Mouse (Mus musculus) G1E-ER4 (cell line): ENCODE data around the gene Tmeff1. TPM values are rescaled to one million over a fixed set of nuclear protein-coding genes. Genes with fewer than 3 reads are reported as not detected.

Source experiments
- GATA1 ChIP-seq: IDR thresholded peaks from one replicate; pipeline ENCODE4 v1.8.0; 2012; ENCODE audit warnings: low read length, inconsistent platforms
- polyA plus RNA-seq: library from polyadenylated mRNA; stranded (reverse); fragments of >175 nt; gene quantifications from 2 replicates; pipeline ENCODE4 v1.2.3, GENCODE M21; 2012

The Tmeff1 gene
- polyA plus RNA-seq, 1 experiment, result not detected

DNA sequence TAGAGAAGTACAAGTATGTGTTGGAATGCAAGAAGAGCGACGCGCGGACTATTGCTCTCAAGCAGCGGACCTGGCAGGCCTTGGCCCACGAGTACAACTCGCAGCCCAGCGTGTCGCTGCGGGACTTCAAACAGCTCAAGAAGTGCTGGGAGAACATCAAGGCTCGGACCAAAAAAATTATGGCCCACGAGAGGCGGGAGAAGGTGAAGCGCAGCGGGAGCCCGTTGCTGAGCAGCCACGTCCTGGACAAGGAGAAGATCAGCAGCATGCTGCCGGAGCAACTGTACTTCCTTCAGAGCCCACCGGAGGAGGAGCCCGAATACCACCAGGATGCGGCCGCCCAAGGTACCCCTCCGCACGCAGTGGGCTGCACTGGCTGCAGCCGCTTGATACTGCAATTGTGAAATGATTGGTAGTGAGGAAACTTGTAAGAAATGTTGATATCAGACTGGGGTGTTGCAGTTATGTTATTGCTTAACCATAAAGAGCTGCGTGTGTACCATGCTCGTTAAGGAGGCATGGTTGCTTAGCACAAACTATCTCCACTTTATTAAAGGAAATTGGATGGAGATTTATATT is 32.4 kb upstream of the Tmeff1 start:
- no peak for TF ChIP-seq GATA1

DNA sequence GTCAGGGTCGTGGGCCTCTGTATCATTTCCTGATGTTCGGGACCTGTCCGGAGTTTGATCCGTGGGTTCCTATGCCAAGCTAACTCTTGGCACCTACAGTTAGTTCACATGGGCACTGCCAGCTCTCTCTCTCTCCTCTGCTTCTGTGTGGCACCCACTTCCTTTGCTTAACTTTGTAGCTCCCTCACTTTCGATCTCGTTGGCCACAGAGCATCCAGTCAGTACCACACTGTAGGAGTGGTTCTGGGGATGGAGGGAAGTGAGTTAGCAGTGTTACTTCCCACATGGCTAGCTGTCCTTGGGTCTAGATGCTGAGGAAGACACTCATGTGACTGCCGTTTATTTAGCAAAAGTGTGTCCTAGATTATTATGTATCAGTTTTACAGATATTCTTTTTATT is 30.8 kb upstream of the Tmeff1 start:
- no peak for TF ChIP-seq GATA1

DNA sequence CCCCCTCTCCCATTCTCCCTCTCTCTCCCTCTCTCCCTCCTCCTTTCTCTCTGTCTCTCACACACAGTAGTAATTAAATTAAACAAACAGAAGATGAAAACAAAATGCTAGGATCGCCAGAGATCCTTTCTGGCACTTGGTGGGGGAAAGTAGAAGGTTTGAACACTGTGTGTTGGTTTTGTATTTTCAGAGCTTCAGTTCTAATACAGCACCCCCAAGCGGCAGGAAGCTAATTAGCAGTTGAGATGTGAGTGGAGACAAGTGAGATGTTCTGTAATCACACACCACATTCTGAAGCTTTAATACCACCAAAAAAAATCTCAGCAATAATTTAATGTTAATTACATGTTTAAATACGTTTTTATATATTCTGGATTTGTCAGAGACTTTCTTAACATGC is 29.2 kb upstream of the Tmeff1 start:
- no peak for TF ChIP-seq GATA1

DNA sequence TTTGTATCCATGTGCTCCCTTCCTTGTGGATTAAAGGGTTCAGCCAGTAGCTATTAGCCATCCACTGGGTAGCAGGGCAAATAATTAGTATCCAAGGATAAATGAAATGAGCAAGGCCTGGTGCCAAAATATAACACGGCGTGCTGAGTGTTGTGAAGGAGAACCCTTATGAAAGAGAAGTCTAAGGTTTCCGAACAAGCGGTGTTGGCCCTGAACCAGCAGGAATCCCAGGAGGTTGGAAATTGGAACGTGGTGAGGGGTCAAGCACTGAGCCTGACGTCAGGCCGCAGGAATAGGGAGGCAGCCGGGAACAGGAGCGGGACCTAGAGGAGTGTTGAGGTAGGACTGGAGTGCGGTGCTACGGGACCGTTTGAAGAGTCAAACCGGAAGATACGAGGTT is 25.3 kb upstream of the Tmeff1 start:
- TF ChIP-seq GATA1, result no peak

DNA sequence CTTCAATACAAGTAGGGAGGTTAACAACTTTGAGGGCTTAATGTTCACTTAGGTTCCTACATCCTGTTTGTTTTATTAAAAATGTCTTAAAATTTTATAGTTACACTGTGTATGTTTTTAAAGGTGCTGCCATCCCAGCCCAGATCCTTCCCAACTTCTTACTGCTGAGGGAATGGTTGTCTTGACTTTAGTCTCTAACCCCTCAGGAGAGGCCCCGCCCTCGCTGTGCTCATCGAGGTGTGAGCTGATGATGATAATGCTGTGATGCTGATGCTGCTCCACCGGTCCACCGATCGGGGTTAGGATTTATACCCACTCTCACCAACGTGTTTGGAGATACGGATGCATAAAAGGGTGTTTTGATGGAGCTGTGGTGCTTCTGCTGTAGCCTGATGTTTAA is 23.1 kb upstream of the Tmeff1 start:
- TF ChIP-seq GATA1, result no peak

DNA sequence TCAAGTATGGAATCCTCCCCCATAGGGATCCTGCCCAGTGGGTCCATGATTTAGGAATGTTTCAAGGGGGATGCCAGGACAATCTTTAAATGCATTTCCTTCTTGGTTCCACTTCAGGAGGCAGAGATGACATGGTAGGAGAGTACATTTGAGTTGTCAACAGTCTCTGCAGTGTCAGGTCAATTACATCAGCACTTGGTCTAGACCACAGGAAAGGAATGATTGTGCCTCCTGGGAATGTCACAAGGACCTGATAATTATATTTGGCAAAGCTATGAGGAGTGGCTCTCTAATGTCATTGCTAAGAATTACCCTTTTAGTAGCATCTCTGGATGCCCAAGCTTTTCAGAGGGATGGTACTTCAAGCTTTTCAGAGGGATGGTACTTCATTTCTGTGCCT is 20.0 kb upstream of the Tmeff1 start:
- TF ChIP-seq GATA1, result no peak

DNA sequence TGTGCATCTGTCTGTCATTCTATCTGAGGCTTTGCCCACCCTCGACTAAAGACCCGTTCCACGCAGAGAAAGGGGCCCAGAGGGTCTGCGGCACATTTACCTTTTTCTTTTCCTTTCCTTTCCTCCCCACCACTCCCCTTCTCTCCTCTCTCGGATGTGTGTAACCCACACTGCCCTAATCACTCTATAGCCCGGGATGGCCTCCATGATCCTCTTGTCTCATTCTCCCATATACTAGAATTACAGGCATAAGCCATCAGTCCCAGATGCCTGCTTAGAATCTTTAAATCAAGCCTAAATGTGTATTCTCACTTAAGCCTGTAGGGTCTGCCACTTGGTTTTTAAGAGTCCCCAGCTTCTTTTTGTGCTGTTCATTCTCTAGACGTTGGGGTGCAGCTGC is 8.6 kb upstream of the Tmeff1 start:
- TF ChIP-seq GATA1, result no peak

DNA sequence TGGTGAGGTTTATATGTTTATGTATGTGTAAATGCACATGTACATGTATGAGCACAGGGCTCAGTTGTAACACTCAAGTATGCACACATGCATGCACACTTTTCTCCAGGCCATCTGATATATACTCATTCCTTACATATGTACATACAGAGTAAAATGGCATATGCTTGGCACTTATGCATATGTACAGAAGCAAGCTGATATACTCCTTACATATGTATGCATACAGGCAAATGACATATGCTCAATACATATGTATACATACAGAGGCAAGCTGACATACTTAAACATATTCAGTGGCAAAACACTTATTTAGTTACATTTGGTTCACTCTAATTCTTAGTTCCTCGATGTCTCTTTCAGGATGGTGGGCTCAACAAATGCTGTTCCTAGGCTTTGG is 7.1 kb upstream of the Tmeff1 start:
- no peak for TF ChIP-seq GATA1

DNA sequence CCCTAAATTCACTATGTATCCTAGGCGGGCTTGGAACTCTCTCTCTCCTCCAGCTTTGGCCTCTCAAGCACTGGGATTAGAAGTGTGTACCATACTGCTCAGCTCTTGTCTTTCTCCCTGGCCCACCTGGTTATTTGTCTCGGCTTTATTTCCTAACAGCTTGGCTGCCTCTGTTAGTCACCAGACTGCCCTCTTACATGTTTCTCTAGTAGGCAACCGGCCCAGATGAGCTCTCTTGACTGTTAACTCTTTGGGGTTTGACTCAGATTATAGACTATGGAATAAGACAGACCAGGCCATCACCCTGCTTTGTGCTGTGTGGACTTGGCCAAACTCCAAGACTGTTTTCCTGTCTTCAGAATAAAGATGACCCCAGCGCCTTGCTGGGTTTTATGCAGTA is 6.6 kb upstream of the Tmeff1 start:
- TF ChIP-seq GATA1, result no peak

DNA sequence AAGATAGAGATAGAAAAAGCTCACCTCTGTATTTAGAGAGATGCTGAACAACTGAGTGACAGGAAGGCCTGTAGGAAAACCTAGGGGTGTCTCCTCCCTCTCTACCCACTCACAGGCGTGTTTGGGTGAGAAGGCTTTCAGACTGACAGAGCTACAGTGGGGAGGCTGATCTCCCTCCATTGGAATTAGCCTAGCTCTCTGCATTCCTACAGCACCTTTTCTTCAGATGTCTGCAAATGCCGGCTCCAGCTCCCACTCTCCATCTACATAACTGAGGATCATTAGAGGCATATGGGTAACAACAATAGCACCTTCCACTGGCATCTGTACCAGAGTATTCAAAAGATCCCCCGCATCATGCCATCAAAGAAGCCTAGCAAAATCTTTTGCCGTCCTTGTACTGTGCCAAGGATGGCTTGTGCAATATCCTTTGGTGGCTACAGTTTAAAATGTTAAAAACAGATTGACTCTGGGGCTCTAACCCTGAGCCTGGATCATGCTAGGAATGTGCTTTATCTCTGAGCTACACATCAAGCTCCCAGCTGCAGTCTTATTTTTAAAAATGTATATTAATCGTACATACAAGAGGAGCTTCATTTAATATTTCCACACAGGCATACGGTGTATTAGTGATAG is 5.4 kb upstream of the Tmeff1 start:
- TF ChIP-seq GATA1, result no peak

DNA sequence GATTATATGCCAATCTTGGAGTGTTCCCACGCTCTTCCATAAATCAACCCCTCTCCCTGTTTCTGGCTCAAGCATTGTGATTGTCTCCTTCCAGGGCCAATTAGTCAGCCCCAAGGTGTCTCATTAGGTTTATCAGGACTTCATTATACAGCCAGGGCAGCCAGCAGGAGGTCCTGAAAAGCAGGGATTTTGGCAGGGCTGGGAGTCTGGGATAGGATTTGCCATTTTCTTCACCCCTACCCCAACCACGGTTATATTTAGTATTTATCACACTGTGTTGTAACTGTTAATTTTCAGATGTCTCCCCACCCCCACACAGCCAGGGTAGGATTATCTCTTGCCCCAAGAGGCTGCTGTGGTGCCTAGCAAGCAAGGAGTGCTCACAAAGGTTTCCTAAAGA is 3.8 kb upstream of the Tmeff1 start:
- no peak for TF ChIP-seq GATA1

DNA sequence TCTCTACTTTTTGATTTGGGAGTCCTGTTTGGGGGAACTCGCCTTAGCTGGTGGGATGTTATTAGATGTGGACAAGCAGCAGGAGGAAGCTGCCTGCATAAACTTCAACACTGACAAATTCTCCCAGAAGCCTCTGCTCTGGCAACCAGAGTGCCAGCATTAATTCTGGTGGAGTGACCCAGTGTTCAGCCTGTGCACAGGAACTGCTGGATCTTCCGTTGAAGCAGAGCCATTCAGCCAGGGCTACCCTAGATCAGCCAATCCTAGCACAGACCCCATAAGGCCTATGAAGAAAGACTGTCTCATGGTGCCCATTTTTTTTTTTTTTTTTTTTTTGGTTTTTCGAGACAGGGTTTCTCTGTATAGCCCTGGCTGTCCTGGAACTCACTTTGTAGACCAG is 3.0 kb upstream of the Tmeff1 start:
- TF ChIP-seq GATA1, result no peak

DNA sequence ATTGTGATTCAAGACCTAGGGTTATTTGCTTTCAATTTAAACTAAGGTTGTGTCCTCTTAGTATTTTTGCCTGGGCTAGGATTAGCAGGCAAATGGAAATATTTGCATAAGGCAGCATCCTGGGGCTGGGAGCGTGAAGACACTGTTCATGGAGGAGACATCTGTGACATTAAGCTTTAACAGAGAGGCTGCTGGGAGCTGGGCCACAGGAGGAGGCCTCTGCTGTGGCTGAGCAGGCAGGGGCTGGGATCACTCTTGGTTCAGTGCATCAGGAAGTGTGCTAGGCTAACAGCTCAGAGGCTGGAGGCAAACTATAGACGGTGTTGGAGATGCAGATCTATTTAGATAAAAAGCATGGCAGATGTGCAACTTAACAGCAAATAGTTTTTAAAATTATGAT is 2.0 kb upstream of the Tmeff1 start:
- TF ChIP-seq GATA1, result no peak

DNA sequence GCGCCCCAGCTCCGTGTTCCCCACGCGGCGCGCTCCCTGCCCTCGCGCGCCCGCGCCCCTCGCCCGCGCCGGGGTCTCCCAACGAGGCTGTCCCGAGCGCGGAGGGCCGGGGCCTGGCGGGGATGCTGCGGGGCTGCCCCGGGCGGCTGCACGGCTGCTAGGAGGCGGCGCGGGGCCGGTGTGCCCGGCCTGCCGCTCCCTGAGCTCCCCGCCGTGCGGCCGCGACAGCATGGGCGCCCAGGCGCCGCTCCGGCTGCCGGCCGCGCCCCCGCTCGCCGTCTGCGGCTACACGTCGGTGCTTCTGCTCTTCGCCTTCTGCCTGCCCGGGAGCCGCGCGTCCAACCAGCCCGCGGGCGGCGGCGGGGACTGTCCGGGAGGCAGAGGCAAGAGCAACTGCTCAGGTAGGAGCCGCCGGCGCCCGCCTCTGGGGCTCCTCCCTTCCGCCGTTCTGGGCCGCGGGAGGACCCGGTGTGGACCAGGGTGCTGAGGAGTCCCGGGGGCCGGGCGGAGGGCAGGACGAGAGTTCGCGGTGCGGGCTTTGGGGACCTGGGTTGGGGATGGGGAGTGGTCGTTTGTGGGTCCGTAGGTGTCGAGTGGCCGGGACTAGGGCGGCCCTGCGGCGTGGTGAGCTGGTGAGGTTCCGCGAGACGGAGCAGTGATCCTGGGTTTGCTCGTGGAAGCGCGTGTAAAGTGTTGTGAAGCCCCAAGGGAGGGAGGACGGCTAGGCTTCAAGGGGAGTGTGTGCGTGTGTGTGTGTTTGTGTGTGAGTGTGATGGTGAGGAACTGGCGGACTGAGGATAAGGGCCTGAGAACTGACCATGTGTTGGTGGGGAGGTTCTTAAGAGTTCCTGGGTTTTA is 496 bp downstream of the Tmeff1 start:
- TF ChIP-seq GATA1, result no peak

DNA sequence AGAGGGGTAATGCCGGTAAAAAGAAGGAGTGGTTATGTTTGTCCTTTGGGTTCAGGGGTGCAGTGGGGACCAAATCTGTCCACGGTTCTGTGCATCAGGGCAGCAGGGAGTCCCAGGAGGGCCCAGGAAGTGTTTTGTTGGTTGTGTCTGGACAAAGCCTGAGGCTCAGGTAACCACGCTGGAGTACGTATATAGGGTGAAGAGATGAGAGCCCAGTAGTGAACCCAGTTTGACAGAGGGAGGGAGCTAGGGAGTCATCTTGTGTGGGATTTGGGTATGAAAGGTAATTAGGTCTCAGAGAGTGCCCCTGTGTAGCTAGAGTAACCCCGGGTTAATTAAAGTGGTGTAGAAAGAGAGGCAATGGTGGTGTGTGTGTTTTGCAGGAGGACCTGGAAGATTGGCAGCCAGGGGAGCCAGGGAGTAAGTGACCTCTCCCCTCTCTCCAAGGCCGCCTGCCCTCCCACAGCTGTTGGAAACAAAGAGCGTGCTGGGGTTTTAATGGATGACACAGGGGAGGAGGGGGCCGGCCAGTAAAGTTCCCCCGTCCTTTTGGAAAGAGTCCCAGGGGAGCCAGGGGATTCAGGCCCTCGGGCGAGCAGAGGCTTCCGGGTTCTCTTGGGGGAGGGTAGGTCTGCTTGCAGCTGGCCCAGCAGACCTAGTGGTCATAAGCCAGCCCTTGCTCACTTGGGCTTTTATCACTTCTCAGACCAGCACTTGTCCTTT is 1.3 kb downstream of the Tmeff1 start:
- no peak for TF ChIP-seq GATA1

DNA sequence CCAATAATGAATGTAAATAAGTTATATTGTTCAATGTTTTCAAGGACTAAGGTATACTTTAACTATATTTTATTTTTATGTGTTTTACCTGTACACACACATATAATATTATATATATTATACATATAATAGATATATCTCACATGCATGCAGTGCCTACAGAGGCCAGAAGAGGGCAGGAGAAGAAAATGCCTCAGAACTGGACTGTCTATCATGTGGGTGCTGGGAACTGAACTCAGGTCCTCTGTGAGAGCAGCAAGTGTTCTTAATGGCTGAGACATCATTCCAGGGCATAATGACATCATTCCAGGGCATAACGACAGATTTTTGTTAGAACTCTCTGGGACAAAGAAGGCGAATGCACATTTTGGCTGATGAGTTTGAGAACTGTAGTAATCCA is 2.6 kb downstream of the Tmeff1 start:
- no peak for TF ChIP-seq GATA1
